Mouse (Mus musculus) hindbrain, embryonic 16.5 days (tissue): ENCODE measurements around the gene Hectd2. TPM values are rescaled to one million over a fixed set of nuclear protein-coding genes. Genes with fewer than 3 reads are reported as not detected.
A peak's percentile ranks its signal among the peaks of the same experiment; 100 is the strongest.

Source experiments
- ATAC-seq: fragments of 200-750 bp; cut with Nextera tagmentation; 2 replicates; pipeline ENCODE4 v1.8.0; 2017; ENCODE audit warnings: moderate TSS enrichment, moderate library complexity
- H3K27ac ChIP-seq: fragments of 300-500 bp; sonication (generic); 2 replicates; pipeline ENCODE4 v1.5.1; 2014; ENCODE audit warnings: low read depth, mild to moderate bottlenecking, control low read depth, low read length, moderate library complexity
- H3K27me3 ChIP-seq: fragments of 300-500 bp; sonication (generic); replicated peaks from 2 replicates; pipeline ENCODE4 v1.6.1; 2014; ENCODE audit warnings: low read length; ENCODE audit not compliant: control insufficient read depth, insufficient read depth
- H3K36me3 ChIP-seq: fragments of 300-500 bp; sonication (generic); 2 replicates; pipeline ENCODE4 v1.6.1; 2014; ENCODE audit warnings: mild to moderate bottlenecking, low read length, moderate library complexity, mixed read lengths; ENCODE audit not compliant: control insufficient read depth, insufficient read depth
- H3K4me1 ChIP-seq: fragments of 300-500 bp; sonication (generic); 2 replicates; pipeline ENCODE4 v1.6.1; 2014; ENCODE audit warnings: low read depth, low read length; ENCODE audit not compliant: control insufficient read depth, insufficient read depth
- H3K4me2 ChIP-seq: fragments of 300-500 bp; sonication (generic); 2 replicates; pipeline ENCODE4 v1.6.1; 2014; ENCODE audit warnings: mild to moderate bottlenecking, low read length, control low read depth, moderate library complexity
- H3K4me3 ChIP-seq: fragments of 300-500 bp; sonication (generic); 2 replicates; pipeline ENCODE4 v1.5.1; 2014; ENCODE audit warnings: mild to moderate bottlenecking, low read length, control low read depth, moderate library complexity
- H3K9ac ChIP-seq: fragments of 300-500 bp; sonication (generic); 2 replicates; pipeline ENCODE4 v1.6.1; 2014; ENCODE audit warnings: low read depth, mild to moderate bottlenecking, control low read depth, low read length, moderate library complexity
- H3K9me3 ChIP-seq: fragments of 300-500 bp; sonication (generic); 2 replicates; pipeline ENCODE4 v1.6.1; 2014; ENCODE audit warnings: mild to moderate bottlenecking, low read length, moderate library complexity; ENCODE audit not compliant: control insufficient read depth
- WGBS: fragments of 180-500 bp; shearing (Covaris S2); extraction: QIAGEN DNeasy Blood & Tissue Kit; methylation state at CpG from one replicate; pipeline ENCODE4 v1.1.7; 2014; 5-methylcytosine and 5-hydroxymethylcytosine counted together
- polyA plus RNA-seq: library from polyadenylated mRNA; unstranded; fragments of >200 nt; fragmentation: Nextera tagmentation; extraction: Ambion mirVana; gene quantifications from 2 replicates; pipeline ENCODE4 v1.2.1, GENCODE M21; 2015

The Hectd2 gene
- polyA plus RNA-seq: 8.6 and 8.8 TPM in 2 replicates

GRCm38 (mm10) chr19:36554046-36554784 lies at the start of gene Hectd2:
Hectd2 (plus strand) TSS chr19:36554639.
- Histone ChIP-seq H3K27ac (peak within 1 kb of the TSS; percentile 96), H3K27me3 (no peaks in the 10 kb centered on the region), H3K4me2 (peak within 1 kb of the TSS; percentile 69), H3K9ac (peak within 1 kb of the TSS; percentile 96), H3K4me1 (peaks cover 7% of the 10 kb centered on the region), H3K9me3 (no peaks in the 10 kb centered on the region), H3K36me3 (no peaks in the 10 kb centered on the region), H3K4me3 (peak within 1 kb of the TSS; percentile 91)
- under 1% methylated on average over 38 of the region's 92 CpGs for WGBS
- peak; percentile 89 for ATAC-seq

GRCm38 (mm10) chr19:36504716-36505115 lies 49.7 kb upstream of the Hectd2 start:
- Histone ChIP-seq H3K9me3 (no peaks in the 10 kb centered on the region), H3K27me3 (no peaks in the 10 kb centered on the region), H3K4me1 (no peaks in the 10 kb centered on the region), H3K9ac (no peak overlapping the region), H3K27ac (no peak overlapping the region), H3K4me2 (no peak overlapping the region), H3K36me3 (no peaks in the 10 kb centered on the region), H3K4me3 (no peak overlapping the region)
- 92% methylated on average over 2 of the region's 2 CpGs for WGBS
- ATAC-seq: no peak

GRCm38 (mm10) chr19:36511305-36511704 lies 43.1 kb upstream of the Hectd2 start:
- H3K4me2 ChIP-seq: no peak overlapping the region
- H3K4me3 ChIP-seq: no peak overlapping the region
- H3K4me1 ChIP-seq: no peaks in the 10 kb centered on the region
- no peaks in the 10 kb centered on the region for H3K9me3 ChIP-seq
- H3K36me3 ChIP-seq: no peaks in the 10 kb centered on the region
- WGBS: 85% methylated on average over 1 of the region's 1 CpGs
- no peak overlapping the region for H3K9ac ChIP-seq
- no peak overlapping the region for H3K27ac ChIP-seq
- no peaks in the 10 kb centered on the region for H3K27me3 ChIP-seq
- ATAC-seq: no peak

GRCm38 (mm10) chr19:36518461-36518860 lies 36.0 kb upstream of the Hectd2 start:
- Histone ChIP-seq H3K4me2 (no peak overlapping the region), H3K36me3 (no peaks in the 10 kb centered on the region), H3K4me3 (no peak overlapping the region), H3K4me1 (peaks cover 3% of the 10 kb centered on the region), H3K27ac (no peak overlapping the region), H3K27me3 (no peaks in the 10 kb centered on the region), H3K9me3 (no peaks in the 10 kb centered on the region), H3K9ac (no peak overlapping the region)
- ATAC-seq: no peak; the same call in 1 of the 2 replicates
- 38% methylated on average over 2 of the region's 2 CpGs for WGBS

GRCm38 (mm10) chr19:36521568-36521967 lies 32.9 kb upstream of the Hectd2 start:
- WGBS: 87% methylated on average over 2 of the region's 2 CpGs
- Histone ChIP-seq H3K27me3 (no peaks in the 10 kb centered on the region), H3K4me2 (no peak overlapping the region), H3K27ac (no peak overlapping the region), H3K9ac (no peak overlapping the region), H3K4me1 (peaks cover 3% of the 10 kb centered on the region), H3K4me3 (no peak overlapping the region), H3K9me3 (no peaks in the 10 kb centered on the region), H3K36me3 (no peaks in the 10 kb centered on the region)
- no peak for ATAC-seq

GRCm38 (mm10) chr19:36522558-36523195 lies 31.8 kb upstream of the Hectd2 start:
- no peaks in the 10 kb centered on the region for H3K9me3 ChIP-seq
- no peak overlapping the region for H3K27ac ChIP-seq
- H3K4me1 ChIP-seq: peaks cover 3% of the 10 kb centered on the region
- no peaks in the 10 kb centered on the region for H3K36me3 ChIP-seq
- H3K4me2 ChIP-seq: no peak overlapping the region
- WGBS: 75% methylated on average over 3 of the region's 3 CpGs
- no peaks in the 10 kb centered on the region for H3K27me3 ChIP-seq
- H3K4me3 ChIP-seq: no peak overlapping the region
- H3K9ac ChIP-seq: no peak overlapping the region
- ATAC-seq: no peak

- Histone ChIP-seq H3K27ac (no peak overlapping the region), H3K9me3 (no peaks in the 10 kb centered on the region), H3K4me3 (no peak overlapping the region), H3K9ac (no peak overlapping the region), H3K4me2 (no peak overlapping the region), H3K4me1 (no peaks in the 10 kb centered on the region), H3K36me3 (no peaks in the 10 kb centered on the region), H3K27me3 (no peaks in the 10 kb centered on the region)
- no peak for ATAC-seq
Observed at GRCm38 (mm10) chr19:36525071-36525470, 29.4 kb upstream of the Hectd2 start.

- H3K9ac ChIP-seq: no peak overlapping the region
- no peak for ATAC-seq
- no peak overlapping the region; the same call in 1 of the 2 replicates for H3K27ac ChIP-seq
Observed at GRCm38 (mm10) chr19:36533082-36533481, 21.4 kb upstream of the Hectd2 start.

GRCm38 (mm10) chr19:36534011-36534765 lies 20.3 kb upstream of the Hectd2 start:
- ATAC-seq: peak; percentile 80
- H3K36me3 ChIP-seq: no peaks in the 10 kb centered on the region
- H3K27me3 ChIP-seq: no peaks in the 10 kb centered on the region
- 22% methylated on average over 17 of the region's 17 CpGs for WGBS
- H3K9me3 ChIP-seq: no peaks in the 10 kb centered on the region
- H3K4me2 ChIP-seq: peak overlapping the region; percentile 44
- H3K4me1 ChIP-seq: peaks cover 10% of the 10 kb centered on the region
- H3K4me3 ChIP-seq: peak overlapping the region; percentile 3; the same call in 1 of the 2 replicates
- peak overlapping the region; percentile 72 for H3K27ac ChIP-seq
- no peak overlapping the region for H3K9ac ChIP-seq

More at GRCm38 (mm10) chr19:36533082-36533481, 21.4 kb upstream of the Hectd2 start:
- Histone ChIP-seq H3K4me3 (no peak overlapping the region), H3K4me2 (no peak overlapping the region), H3K36me3 (no peaks in the 10 kb centered on the region), H3K27me3 (no peaks in the 10 kb centered on the region), H3K9me3 (no peaks in the 10 kb centered on the region), H3K4me1 (peaks cover 10% of the 10 kb centered on the region)
- 47% methylated on average over 5 of the region's 5 CpGs for whole genome bisulfite sequencing
